Mouse (Mus musculus): Measurements from ENCODE around the gene Hoxa1.

Hoxa1 gene

DNA sequence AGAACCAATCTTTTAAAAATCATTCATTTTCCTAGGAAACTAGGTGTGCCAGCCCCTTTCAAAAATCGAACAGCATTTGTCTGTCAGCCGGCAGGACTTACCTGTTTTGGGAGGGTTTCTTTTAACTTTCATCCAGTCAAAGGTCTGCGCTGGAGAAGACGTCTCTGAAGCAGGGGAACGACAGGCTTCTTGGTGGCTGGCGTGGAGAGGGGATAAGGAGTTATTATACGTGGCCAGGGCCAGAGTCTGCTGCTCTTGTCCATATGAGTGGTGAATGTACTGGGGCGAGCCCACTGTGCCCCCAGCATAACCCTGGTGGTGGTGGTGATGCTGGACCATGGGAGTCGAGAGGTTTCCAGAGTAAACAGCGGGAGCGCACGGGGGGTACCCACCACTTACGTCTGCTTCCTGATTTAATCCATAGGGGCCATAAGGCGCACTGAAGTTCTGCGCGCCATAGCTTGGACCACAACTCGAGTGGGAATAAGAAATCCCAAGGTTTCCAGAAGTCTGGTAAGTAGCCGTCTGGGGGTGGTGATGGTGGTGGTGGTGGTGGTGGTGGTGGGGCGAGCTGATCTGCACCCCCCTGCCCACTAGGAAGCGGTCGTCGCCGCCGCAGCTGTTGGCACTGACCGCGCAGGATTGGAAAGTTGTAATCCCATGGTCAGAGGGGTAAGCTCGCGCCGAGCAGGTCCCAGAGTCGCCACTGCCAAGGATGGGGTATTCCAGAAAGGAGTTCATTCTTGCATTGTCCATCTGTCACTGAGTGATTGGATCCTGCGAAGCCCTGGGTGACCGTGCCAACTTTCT, 446 bp downstream of the Hoxa1 start:
- DNase-seq (ENCODE audit: low spot score in 2 of 2): no peak

DNA sequence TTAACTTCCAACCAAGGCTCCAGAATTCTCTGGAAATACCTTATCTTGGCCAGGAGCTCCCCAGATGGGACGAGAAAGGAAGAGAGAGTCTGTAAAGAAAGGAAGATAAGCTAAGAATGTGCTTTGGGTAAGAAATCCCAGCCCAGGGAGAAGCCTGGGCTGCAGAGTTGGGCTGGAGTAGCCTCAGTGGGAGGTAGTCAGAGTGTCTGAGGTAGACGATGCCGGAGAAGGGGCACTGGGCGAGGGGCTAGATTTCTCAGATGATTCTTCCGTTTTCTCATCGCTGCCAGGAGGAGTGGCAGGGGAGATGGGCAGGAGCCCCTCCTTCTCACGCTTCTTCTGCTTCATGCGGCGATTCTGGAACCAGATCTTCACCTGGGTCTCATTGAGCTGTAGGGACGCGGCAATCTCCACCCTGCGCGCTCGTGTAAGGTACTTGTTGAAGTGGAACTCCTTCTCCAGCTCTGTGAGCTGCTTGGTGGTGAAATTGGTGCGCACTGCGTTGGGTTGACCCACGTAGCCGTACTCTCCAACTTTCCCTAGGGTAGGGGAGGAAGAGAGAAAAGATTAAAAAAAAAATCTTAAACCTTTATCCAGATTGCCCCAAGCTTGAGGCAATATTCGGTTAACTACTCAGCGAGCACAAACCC, 1.4 kb downstream of the Hoxa1 start:
- no peak for DNase-seq (ENCODE audit: low spot score in 2 of 2)

DNA sequence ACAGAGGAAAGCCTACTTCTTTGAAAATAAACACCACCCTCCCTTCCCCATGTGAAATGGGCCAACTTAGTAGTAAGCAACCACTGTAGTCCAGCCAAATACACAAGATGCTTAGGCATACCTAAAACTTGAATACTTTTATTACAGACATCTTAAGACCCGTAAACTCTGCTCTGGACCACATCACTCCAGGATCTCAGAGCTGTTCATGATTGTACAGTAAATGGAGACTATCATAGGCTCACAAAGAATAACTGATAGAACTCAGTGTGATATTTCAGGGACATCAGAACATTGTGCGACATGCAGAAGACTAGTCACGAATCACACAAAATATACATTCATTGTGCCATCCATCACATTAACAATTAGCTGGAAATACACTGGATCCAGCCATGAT, 2.6 kb downstream of the Hoxa1 start:
- no peak for DNase-seq (ENCODE audit: low spot score in 2 of 2)

DNA sequence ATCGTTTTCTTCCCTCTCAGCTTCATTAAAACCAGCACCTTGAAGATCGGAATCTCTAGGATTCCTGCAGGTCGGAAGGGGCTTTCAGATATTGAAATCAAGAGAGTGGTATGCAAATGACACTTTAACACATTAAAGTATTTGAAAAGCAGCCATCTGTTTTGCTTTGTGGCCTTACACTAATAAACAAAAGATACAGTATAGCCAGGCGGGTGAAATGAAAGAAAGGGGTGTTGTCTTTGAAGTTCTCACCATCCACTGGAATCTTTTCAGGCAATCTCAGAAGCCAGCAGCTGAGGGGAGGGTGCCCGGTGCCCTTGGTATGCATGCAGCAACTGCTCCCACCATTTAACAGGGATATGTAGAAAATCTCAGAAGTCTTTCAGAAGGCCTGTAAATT, 4.1 kb downstream of the Hoxa1 start:
- DNase-seq (ENCODE audit: low spot score in 2 of 2): no peak

DNA sequence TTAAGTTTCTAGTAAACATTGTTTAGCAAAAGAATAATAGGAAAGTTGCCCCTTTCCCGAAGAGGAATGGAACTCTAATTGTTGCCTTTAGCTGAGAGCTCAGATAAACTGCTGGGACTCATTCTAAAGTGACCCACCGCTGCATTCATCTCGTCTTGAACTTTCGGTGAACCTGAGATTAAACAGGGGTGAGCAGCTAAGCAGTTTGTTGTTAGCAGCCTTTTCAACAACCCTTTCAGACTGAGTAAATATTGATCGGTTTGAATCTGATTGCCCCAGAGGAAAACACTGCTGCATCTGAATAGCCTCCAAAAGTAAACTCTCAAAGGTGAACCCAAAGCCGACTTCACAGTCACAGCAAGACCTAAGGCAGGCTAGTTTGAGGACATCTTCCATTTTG, 4.8 kb downstream of the Hoxa1 start:
- DNase-seq (ENCODE audit: low spot score in 2 of 2): no peak

DNA sequence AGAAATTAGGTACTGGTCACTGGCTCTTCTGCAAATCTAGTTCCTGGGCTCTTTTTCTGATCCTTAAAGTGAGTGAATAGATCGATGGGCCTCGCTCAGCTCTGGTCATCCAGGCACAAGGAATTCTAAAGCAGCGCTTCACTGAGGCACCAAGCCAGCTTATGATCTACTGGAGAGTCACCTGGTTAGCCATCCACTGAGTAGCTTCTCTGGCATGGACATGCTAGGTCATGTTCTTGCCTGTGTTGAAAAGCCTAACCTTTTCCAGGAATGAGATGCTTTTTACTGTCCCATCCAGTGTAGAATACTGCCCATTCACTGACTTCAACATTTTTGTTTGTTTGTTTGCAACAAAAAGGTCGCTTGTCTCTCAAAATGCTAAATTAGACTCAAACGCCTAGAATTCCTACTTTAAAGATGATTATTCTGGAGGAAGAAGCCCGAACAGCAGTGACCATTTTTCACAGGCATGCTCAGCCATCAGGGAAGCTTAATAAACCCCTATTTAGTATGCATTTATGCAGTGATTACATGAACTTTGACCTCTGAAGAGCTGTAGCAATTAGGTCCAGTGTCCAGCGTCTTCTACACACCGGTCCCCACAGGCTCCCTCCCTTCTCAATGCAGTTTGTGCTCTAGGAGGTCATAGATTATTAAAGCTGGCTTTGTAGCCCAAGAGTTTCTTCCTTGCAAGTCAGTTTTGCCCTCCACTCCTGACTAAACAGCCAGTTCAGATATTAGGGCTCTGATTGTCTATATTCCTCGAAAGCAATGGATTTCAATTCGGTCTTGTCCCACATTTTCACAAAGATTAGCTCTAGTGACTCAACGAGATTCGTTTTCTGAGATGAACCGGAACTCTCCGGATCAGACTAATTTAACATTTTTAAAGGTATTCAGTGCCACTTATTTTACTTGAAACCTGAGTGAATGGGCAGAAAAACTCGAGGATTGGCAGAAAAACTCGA, 5.6 kb downstream of the Hoxa1 start:
- no peak for DNase-seq (ENCODE audit: low spot score in 2 of 2)

DNA sequence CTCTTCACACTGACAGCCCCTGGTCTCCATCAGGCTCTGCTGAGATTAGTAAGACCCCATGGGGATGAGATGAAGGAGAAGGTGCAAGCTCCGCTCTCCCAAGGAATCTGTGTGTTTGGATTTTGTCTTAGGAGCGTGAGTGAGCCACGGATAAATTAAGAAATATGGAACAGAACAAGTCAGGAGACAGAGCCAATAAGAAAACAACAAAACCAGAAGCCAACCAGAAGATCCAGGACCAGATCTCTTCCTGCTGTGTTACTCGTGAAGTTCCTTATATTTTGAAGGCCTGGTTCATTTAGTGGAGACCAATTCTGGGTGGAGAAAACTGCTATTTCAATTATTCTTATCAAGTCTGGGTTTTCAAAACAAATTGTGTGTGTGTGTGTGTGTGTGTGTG, 6.5 kb downstream of the Hoxa1 start:
- DNase-seq (ENCODE audit: low spot score in 2 of 2): no peak

DNA sequence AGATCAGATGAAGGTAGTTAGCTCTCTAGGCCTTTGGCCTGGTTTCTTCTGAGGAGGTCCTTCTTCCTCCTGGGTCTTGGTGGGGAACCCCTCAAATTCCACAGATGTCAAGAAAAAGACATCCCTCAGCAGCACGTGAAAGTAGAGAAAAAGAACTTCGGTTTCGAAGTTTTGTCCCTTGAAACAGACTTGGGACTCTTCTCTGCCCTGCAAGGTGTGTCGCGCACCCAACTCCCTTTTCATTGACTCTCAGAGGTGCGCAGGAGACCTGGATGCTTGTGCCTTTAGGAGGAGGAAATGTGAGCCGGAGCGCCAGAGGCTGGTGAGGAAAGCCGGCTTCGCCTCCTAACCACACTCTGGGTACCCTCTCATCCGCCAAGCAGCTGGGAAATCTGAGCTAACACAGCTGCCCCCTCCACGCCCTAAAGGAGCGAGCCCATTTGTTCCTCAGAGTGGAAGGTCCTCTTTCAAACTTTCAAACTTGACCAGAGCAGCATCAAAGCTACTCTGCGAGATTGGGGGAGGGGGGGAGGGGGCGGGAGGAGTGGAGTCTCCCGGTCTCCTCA, 7.6 kb downstream of the Hoxa1 start:
- no peak for DNase-seq (ENCODE audit: low spot score in 2 of 2)

DNA sequence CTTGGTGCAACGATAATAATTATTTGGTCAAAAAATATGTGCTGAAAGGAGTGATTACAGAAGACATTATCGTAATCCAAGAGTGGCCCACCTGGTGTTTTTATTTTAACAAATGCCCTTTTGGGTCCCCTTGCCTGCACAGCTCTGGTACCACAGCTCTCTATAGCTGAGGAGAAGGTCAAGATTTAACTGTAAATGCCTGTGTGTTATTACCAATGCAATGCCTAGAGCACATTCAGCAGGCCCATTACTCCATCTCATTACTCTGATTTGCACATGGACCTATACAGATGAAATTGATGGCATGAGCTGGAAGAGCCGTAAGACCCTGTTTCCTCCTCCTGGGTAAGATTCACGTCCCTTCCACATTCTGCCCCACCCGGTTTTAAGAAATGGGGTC, 19.0 kb downstream of the Hoxa1 start:
- DNase-seq (ENCODE audit: low spot score in 2 of 2): no peak

DNA sequence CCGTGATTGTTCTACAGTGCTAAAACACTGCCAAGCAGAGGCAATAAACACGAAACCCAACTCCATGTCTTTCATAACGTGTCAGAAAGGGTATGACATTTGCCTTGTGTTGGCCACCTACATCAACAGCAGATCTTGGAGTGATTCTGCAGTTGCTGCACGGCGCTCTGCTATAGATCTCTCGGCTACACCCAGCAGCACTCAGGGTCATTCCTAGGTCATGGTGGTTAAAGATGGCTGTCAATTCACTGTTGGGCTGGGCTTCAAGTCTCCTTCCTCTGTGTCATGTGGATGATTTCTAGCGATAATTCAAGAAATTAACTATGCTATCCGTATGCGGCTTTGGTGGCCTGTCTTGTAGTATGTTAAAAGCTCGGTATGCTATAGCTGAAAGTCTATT, 19.5 kb downstream of the Hoxa1 start:
- DNase-seq (ENCODE audit: low spot score in 2 of 2): no peak

DNA sequence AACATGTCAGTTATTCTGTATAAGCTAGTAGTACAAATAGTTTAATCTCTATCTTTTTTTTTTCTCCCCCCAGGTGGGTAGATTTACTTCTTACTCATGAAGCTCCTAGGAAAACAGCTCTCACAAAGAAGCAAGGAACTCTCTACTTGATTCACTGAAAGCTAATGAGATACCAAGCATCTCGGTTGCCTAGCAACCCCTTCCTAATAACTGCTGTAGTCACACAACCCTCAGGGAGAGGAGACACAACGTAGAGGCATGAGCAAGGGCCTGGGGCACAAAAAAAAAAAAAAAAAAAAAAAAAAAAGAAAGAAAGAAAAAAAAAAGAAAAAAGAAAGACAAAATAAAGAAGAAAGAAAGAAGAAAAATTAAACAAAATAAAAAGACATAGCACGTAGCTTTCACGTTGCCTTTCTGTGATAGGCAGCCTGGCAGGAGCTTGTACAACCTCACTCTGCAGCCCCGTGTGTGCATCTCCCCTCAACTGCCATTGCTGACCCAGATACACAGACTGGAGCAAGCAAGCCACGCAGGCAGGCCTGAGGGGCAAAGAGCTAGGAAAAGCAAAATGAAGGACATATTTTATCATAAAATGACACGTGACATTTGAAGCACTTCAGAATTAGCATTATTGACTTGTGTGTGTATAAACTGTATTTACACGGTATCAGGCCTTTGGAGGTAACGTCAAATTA, 20.1 kb downstream of the Hoxa1 start:
- DNase-seq (ENCODE audit: low spot score in 2 of 2): no peak

DNA sequence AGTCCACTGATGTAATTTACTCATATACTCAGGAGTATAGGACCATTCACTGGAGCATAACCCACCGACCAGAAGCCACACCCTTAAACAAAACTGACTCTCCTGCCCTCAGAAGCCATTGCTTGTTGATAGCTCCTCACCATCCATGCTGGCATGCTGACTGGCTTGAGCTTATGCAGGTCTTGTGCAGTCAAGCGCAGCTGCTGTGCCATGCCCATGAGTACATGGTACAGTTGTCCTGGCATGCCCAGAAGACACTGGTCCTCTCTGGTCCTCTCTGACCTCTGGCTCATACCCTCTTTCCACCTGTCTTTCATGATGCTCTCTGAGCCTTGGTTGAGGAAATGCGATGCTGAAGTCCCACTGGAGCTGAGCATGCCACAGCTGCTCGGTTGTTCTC, 34.4 kb downstream of the Hoxa1 start:
- DNase-seq (ENCODE audit: low spot score in 2 of 2): no peak

DNA sequence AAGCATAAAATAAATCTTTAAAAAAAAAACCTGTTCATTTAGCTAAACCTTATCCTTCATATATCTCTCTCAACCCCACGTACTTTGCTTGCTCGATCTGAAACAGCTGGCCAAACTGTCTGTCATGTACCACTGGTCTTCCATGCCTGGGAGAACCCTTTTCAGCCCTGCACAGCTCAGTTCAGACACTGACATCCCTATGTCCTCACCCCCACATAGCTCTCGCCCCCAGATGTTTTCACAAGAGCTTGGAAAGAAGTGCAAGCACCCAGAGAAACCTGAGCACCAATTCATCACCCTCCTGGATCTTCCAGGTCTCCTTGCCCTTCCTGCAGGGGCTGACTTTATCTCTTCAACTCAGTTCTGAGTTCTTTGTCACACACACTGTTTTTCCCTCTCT, 36.9 kb downstream of the Hoxa1 start:
- DNase-seq (ENCODE audit: low spot score in 2 of 2): no peak

DNA sequence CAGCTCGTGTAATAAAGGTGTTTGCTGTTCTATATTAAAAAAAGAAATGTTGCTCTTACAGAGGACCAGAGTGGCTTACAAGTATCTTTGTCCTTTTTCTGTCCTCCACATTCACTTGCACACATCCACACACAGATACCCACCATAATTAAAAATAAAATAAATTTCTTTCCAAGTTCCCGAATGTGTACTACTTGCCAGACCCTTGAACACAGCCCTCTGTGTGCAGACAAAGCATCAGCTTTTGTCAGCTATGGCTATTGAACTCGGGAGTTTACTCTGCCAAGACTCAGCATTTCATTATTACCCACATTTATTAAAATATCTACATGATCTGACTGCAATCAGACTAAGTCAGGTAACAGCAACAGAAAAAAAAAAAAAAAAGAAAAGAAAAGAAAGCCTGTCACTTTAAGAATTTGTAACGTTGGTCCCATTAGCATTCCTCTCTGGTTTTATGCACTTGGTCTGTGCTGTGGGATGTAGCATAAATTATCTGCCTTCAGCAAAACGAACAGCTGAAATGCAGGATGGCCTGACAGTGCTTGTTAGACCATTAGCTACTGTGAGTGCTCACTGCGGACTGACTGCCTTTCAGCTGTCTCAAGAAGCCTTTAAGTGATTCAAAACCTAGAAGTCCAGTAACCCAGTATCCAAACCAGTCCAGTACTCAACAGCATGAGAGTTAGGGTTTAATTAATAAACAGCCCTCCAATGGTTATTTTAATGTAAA, 39.0 kb downstream of the Hoxa1 start:
- DNase-seq (ENCODE audit: low spot score in 2 of 2): no peak

DNA sequence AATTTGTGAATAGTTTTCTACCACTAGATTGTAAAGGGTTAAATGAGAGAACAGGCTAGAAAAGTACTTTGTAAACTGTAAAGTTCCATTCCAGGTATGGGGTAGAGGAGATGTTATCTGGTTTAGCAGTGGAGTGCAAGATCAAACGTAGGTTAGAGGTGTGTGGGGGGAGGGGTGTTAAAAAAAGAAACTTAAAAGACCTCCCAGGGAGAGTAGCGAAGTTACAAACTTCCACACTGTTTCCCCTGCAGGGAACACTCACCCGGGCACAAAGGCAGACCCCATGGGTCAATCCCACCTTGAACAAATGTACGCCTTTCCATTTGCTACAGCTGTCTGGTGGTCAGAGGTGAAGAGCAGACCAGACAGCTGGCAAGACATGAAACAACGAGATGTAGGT, 42.2 kb downstream of the Hoxa1 start:
- no peak for DNase-seq (ENCODE audit: low spot score in 2 of 2)

DNA sequence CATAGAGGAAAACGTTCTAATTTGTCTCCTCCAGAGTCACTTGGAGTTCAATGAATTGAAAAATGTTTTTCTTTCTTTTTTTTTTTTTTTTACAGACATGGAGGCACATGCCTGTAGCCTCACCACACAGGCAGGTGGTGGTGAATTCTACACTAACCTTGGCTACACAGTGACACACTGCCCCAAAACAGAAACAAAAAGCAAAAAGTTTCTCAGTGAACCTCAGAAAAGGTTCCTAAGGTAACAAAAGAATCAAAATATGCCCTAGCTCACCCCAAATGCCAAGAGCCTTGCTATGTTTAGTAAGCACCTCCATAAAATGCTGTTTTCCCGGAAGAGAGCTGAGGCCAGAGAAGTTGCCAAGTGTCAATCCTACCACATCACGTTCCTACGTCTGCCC, 46.3 kb downstream of the Hoxa1 start:
- no peak for DNase-seq (ENCODE audit: low spot score in 2 of 2)

DNA sequence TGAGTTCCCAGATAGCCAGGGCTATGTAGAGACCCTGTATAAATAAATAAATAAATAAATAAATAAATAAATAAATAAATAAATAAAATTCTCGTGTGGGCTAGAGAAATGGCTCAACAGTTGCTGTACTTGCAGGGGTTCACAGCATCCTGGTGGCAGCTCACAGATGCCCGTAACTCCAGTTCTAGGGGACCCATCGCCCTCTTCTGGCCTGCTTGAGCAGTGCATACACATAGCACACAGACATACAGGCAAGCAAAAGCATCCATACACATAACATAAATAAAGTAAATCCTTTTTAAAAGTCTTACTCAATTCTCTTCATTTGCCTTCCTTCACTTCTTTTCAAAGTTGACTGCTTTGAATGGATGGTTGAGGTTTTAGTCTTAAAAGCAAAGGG, 50.7 kb downstream of the Hoxa1 start:
- DNase-seq (ENCODE audit: low spot score in 2 of 2): no peak

DNA sequence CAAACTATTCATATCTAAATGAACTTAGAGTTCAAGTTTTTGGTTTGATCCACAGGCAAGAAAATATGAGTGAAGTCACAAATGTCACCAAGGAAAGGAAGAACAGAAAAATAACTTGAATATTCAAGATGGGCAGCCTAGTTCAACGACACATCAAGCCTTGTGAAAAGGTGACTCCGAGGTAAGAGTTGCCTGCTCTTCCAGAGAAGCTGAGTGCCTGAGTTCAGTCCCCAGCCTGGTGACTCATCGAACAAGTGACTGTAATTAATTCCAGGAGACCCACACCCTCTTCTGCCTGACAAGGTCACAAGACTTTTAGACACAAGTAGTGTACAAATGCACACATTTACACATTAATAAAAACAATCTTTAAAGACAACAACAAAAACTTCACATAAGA, 51.4 kb downstream of the Hoxa1 start:
- DNase-seq (ENCODE audit: low spot score in 2 of 2): no peak

DNA sequence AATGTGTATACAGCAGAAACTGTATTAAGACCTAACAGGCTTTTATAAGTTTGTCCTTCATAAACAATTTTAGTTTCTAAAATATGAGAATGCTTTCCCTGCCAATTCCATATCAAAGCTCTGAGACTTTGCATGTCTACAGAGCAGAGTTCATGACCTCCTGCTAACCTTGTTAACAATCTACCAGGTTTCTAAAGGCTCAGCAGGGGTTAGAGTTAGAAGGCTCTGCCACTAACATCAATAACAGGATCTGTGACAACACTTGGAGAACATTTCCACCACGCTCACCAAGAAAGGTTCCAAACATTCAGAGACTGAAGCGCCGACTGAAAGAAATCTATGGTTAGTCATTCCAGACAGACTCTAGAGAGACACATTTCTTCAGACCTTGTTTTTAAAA, 51.9 kb downstream of the Hoxa1 start:
- DNase-seq (ENCODE audit: low spot score in 2 of 2): no peak
